Mouse (Mus musculus): Measurements from ENCODE around the gene Efna1.

DNA sequence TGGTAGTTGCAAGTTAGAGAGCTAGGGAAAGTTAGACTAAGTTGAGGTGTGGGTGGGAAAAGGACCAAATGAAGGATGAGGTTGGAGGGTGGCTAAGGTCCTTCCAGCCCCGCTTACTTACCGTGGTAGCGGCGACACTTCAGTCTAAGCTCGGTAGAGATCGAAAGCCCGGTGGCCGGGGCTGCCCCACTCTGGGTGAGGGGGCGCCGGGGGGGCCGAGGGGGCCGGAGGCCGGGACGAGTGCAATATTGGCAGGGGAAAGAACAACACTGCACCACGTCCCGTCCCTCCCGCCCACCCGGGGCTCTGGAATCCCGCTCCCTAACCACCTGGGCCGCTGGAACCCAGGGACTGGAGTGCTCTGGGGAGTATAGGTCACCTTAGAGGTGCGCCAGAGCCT, 54.0 kb downstream of the Efna1 start, which contains the start of gene Mtx1:
- TF ChIP-seq CTCF (IDR thresholded peaks at IDR 0.05 in 2 of 3, conservative IDR thresholded peaks at IDR 0.05 in 1 of 3; ENCODE audit: control insufficient read depth in 1 of 3, insufficient read depth in 1 of 3, low read depth in 2 of 3, low read length in 3 of 3, poor library complexity in 1 of 3, severe bottlenecking in 1 of 3) (no peak), ZMIZ1 (IDR thresholded peaks at IDR 0.05; ENCODE audit: low read depth, low read length) (no peak), NELFE (IDR thresholded peaks at IDR 0.05; ENCODE audit: low read depth, low read length) (no peak), POLR2AphosphoS2 (IDR thresholded peaks at IDR 0.05; ENCODE audit: low read length) (no peak), MYC (IDR thresholded peaks at IDR 0.05; ENCODE audit: low read depth, low read length) (no peak)

Data from MEL (cell line).